In genomic region chr14:9832290-9832689, GRCm38 (mm10) we compare ENCODE assay signal across 23 mouse cellular contexts.
"Had no signal": no experiment of that assay in that cellular context is flagged by ENCODE, and none has a peak within 500 bp of the region (broad histone marks: within the 10 kb centered on the region; RNA-seq: fewer than 3 reads in every experiment).

No protein-coding gene starts in this region.

- H3K27me3 ChIP-seq: heart, embryonic 12.5 days; hindbrain, embryonic 13.5 days; hindbrain, embryonic 15.5 days; intestine, embryonic 15.5 days; limb, embryonic 13.5 days; limb, embryonic 15.5 days; liver, embryonic 12.5 days had no signal

- H3K27ac ChIP-seq: heart, embryonic 10.5 days; hindbrain, embryonic 13.5 days; hindbrain, embryonic 15.5 days; hindbrain, postnatal 0 days; intestine, embryonic 15.5 days; layer of hippocampus, adult 2 months; limb, embryonic 13.5 days; limb, embryonic 15.5 days; liver, embryonic 12.5 days; liver, embryonic 14.5 days had no signal

- ATAC-seq: hindbrain, postnatal 0 days; intestine, embryonic 15.5 days; intestine, postnatal 0 days; liver, embryonic 12.5 days had no signal

- H3K4me1 ChIP-seq: heart, embryonic 10.5 days; heart, embryonic 12.5 days; hindbrain, embryonic 13.5 days; hindbrain, embryonic 15.5 days; intestine, embryonic 15.5 days; limb, embryonic 13.5 days; limb, embryonic 15.5 days; liver, embryonic 12.5 days had no signal

- H3K4me3 ChIP-seq: heart, embryonic 10.5 days; heart, embryonic 12.5 days; hindbrain, embryonic 13.5 days; hindbrain, embryonic 15.5 days; intestine, embryonic 15.5 days; layer of hippocampus, adult 2 months; limb, embryonic 13.5 days; limb, embryonic 15.5 days; liver, embryonic 12.5 days had no signal

- H3K36me3 ChIP-seq: heart, embryonic 10.5 days; heart, embryonic 12.5 days; hindbrain, embryonic 13.5 days; hindbrain, embryonic 15.5 days; intestine, embryonic 15.5 days; limb, embryonic 13.5 days; limb, embryonic 15.5 days; liver, embryonic 12.5 days had no signal

- H3K9me3 ChIP-seq: heart, embryonic 10.5 days; heart, embryonic 12.5 days; hindbrain, embryonic 13.5 days; hindbrain, embryonic 15.5 days; intestine, embryonic 15.5 days; limb, embryonic 13.5 days; limb, embryonic 15.5 days; liver, embryonic 12.5 days had no signal

- DNase-seq: gastrocnemius, postnatal 14 days; gastrocnemius, postnatal 36 days; heart, adult 18-20 months; heart, postnatal 10 days; heart, postnatal 4 days; kidney, adult 18-20 months; kidney, adult 8-10 months; kidney, postnatal 10 days; kidney, postnatal 25 days; kidney, postnatal 4 days; left cerebral cortex, postnatal 4 days had no signal
